Mouse (Mus musculus) activated CD4-positive, CD25-positive, alpha-beta regulatory T cell, adult 4 months (primary cell): ENCODE measurements around the gene Ms4a10. TPM values are rescaled to one million over a fixed set of nuclear protein-coding genes. Genes with fewer than 3 reads are reported as not detected.

Source experiments
- ATAC-seq: one replicate; pipeline ENCODE4 v1.8.0; 2017
- polyA plus RNA-seq, 2 experiments: library from polyadenylated mRNA; unstranded; fragments of 100-300 nt; shearing (Covaris generic); gene quantifications; one replicate each; pipeline ENCODE4 v1.2.1; 2017

Gene Ms4a10
- polyA plus RNA-seq: not detected

- no peak for ATAC-seq
Measured at GRCm38 (mm10) chr19:10974238-10974865, at the start of gene Ms4a10. Ms4a10 (minus strand) TSS chr19:10974670.

GRCm38 (mm10) chr19:11022382-11022781, 47.9 kb upstream of the Ms4a10 start:
- no peak for ATAC-seq

DNA sequence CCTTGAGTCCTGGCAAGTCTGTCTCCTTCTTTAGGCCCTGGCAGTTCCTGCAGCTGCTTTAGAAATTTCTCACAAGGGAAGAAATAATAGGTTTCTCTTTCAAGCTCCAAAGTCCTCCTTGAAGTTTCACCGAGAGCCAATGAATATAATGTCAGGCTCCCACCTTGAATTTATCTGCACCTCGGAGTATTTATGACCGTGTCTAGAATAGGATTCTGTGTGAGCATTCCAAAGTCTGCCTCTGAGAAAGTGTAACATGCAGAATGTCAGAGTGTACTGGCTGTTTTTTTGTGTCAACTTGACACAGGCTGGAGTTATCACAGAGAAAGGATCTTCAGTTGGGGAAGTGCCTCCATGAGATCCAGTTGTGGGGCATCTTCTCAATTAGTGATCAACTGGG, 43.4 kb upstream of the Ms4a10 start, which contains the start of gene Ms4a18:
Gene Ms4a18, minus strand, starts transcription at position 141 of the 400 bp plus-strand sequence.
- ATAC-seq: no peak

DNA sequence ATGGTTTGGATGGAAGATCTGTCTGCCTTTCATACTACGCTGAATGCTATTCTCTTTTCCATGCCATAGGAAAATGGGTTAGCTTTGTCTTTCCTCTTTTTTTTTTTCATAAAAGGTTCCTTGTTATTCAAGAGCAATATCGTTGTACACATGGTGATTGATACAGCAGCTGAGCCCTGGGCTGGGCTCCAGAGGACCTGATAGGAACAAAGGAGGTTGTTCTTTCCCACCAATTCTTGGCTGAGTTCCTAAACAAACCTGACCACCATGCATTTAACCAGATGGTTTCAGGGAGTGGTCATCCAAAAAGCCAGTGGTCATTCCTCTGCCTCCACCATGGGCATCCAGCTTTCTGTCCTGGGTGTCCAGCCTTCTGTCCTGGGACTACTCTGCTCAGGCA, 42.8 kb upstream of the Ms4a10 start:
- ATAC-seq: no peak

GRCm38 (mm10) chr19:11015998-11016397, 41.5 kb upstream of the Ms4a10 start:
- ATAC-seq: no peak

DNA sequence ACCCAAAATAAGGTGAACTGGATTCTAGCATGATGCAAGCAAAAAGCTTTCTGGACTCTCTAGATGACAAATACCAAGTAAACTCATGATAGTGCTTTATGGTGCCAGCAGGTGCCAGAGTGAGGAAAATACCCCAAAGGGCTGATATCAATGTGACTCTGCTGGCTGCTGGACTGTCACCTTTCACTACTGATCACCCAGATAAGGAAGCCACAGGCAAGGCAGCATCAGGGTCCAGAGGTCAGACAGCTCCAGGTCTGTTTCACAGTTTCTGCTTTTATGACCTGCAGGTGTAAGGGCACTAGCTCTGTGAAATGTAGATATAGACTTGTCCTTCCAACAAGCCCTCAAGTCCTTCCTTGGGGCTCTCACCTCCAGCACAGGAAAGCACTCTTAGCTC, 41.0 kb upstream of the Ms4a10 start:
- no peak for ATAC-seq

DNA sequence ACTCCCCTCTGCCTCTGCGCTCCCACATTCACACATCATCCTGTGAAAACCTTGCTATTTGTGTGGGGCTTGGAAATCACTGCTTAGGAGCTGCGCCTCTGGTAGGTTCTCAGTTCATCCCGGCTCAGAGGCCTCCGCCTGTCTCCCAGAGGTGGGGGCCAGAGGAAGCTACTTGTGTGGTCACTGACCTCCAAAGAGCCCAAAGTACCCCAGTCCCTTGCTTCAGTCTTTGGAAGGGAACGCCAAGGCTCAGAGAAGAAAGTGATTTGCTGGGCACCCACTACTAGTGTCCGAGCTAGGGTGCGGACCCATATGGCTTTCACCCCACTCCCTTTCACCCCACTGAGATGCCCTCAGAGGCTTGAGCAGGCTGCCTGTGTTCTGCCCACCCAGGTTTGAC, 18.7 kb upstream of the Ms4a10 start, which contains the start of gene Ms4a15:
Gene Ms4a15, minus strand, starts transcription at position 101 of the 400 bp plus-strand sequence.
- ATAC-seq: no peak

- no peak for ATAC-seq
Measured at GRCm38 (mm10) chr19:10991911-10992310, 17.4 kb upstream of the Ms4a10 start.

GRCm38 (mm10) chr19:10990751-10991150, 16.3 kb upstream of the Ms4a10 start:
- no peak for ATAC-seq

DNA sequence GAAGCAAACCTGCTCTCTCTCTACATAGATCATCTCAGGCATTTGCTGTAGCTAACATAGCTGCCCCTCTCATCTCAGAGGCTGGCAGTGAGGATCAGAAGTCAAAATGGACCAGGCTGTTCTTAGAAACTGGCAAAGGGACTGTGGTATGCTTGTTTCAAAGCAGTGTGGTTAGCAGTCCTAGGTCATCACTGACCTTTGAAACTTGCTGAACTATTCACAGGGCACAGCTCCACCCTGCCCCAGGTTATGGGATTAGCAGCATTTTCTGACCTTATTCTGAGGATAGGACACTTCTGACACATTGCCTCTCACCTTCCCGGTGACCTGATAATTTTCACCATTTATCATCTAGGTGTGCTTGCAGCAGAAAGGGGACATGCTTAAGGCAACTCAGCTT, 14.1 kb upstream of the Ms4a10 start:
- ATAC-seq: no peak

GRCm38 (mm10) chr19:10985889-10986288, 11.4 kb upstream of the Ms4a10 start:
- ATAC-seq: no peak

DNA sequence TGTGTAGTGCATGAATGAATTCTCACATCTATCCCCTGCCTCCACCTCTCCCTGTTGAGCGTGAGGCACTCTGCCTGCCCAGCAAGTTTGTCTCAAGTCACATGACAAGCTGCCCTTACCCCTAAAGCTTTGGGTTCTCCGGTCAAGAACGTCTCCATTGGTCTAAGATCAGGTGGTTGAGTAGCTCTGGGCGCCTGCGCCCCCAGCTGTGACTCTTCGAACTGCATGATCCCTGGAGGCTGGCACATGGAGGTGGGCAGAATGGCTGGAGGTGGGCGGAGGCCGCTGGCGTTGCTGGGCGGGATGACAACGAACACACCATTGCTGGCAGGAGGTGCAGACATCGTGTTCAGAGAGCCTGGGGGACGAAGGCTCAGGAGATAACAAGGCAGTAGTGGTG, 10.1 kb upstream of the Ms4a10 start:
- ATAC-seq: no peak

- no peak for ATAC-seq
Measured at GRCm38 (mm10) chr19:10983146-10983545, 8.7 kb upstream of the Ms4a10 start.

- ATAC-seq: no peak
Measured at GRCm38 (mm10) chr19:10980210-10980609, 5.7 kb upstream of the Ms4a10 start.

- ATAC-seq: peak; percentile 94
Measured at GRCm38 (mm10) chr19:10979184-10980168, 5.0 kb upstream of the Ms4a10 start.

GRCm38 (mm10) chr19:10976318-10976717, 1.8 kb upstream of the Ms4a10 start:
- ATAC-seq: no peak

GRCm38 (mm10) chr19:10975187-10975586, 717 bp upstream of the Ms4a10 start:
- no peak for ATAC-seq

GRCm38 (mm10) chr19:10973187-10973586, 1.3 kb downstream of the Ms4a10 start:
- ATAC-seq: no peak

DNA sequence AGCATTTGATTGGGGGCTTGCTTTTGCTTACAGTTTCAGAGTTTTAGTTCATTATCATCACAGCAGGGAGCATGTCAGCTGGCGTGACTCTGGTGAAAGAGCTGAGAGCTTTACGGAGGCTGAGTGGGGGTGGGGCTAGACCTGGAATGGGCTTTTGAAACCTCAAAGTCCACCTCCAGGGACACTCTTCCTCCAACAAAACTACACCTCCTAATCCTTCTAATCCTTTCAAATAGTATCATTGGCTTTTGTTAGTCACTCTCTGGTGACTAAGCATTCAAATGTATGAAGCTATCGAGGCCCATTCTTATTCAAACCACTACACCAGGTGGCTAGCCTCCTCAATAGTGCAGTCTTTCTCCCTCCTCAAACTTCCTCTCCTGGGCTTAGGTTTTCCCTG, 1.8 kb downstream of the Ms4a10 start:
- ATAC-seq: no peak

DNA sequence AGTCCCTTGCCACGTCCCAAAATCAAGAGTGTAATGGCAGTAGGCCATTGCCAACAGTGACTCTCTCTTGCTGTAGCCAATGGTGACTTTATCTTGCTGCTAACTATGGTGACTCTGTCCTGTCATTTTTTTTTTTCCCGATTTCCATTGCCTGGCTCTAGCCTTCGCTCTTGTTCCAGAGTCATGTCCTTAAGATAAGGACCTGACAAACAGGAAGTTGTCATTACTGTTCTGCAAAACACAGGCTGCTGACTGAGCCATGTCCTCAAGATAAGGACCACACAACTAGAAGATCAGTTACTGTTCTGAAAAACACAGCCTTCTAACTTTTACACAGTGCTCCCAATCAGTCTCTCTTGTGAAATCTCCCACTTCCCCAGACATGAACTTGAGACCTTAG, 4.0 kb downstream of the Ms4a10 start:
- ATAC-seq: no peak

DNA sequence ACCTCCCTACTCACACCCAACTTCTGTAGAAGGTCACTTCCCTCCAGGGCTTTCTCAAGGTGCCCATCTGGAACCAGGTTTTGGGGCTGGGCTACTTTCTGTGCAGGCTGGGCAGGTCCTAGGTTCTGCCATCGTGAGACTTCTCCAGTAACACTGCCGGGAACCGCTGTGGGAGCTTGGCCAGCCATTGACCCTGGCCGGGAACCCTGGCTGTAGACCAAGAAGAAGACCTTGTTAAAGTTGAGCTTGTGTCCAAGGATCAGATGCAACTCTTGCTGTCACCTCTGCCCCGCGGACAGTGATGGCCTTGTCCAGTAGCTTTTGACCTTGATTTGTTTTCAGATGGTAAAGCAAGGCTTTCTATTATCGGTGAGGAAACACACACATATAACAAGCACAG, 5.9 kb downstream of the Ms4a10 start:
- ATAC-seq: no peak

DNA sequence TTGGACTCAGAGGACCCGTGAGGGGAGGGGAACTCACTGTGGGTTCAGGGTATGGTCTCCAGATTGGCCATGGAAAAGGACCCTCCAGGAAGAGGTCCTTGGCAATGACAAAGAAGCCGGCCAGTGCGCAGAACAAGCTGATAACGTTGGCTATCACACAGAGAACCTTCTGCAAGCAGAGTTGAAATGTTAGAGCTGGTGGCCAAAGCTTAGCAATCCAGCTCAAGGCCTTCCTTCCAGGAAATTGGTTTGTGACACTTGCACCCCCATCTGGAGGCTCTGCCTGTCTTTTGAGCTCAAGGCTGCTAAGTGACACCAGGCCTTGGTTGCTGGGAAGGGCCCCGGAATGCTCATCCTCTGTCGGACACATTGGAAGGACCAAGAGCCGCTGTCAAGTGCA, 8.7 kb downstream of the Ms4a10 start:
- no peak for ATAC-seq

GRCm38 (mm10) chr19:10959978-10960346, 14.5 kb downstream of the Ms4a10 start:
- no peak for ATAC-seq
